Mouse (Mus musculus) regulatory T cell (primary cell): ENCODE measurements around the gene Gm3269.
"Not testable (repeated sequence)": the region's sequence is repeated elsewhere in the genome, so short reads cannot be mapped to it uniquely, and the experiment has no call there.

Source experiments
- in situ Hi-C: fragments of 300-600 bp; cut with MboI, MseI; formaldehyde crosslinking; loops from one replicate; pipeline ENCODE4 v1.15.1; 2025; ENCODE audit warnings: high pct_unique_total_duplicates

Gm3269 gene

GRCm38 (mm10) chr14:4837806-4838205 is at the start of gene Gm3269:
Gene Gm3269 (plus strand): TSS chr14:4838106.
- in situ Hi-C loops = not testable (repeated sequence)

- in situ Hi-C loops = loop anchor here (10.0 kb wide), 1 partner anchor 1668 kb away; no protein-coding TSS in a partner anchor
Measured at GRCm38 (mm10) chr14:4806421-4806820, 31.5 kb upstream of the Gm3269 start.

DNA sequence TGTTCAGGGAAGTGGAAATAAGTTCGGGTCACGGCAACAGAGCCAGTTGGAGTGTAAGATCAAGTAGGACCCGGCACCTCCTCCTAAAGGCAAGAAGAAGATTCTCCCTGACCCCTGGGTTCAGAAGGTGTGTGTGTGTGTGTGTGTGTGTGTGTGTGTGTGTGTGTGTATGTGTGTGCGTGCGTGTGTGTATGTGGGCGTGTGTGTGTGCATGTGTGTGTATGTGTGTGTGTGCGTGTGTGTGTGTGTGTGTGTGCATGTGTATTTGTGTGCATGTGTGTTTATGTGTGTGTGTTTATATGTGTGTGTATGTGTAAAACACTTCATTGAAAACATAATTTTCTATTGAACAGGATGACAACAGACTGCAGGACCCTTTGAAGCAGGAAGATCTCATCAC is 16.0 kb upstream of the Gm3269 start:
- in situ Hi-C loops = not testable (repeated sequence)

DNA sequence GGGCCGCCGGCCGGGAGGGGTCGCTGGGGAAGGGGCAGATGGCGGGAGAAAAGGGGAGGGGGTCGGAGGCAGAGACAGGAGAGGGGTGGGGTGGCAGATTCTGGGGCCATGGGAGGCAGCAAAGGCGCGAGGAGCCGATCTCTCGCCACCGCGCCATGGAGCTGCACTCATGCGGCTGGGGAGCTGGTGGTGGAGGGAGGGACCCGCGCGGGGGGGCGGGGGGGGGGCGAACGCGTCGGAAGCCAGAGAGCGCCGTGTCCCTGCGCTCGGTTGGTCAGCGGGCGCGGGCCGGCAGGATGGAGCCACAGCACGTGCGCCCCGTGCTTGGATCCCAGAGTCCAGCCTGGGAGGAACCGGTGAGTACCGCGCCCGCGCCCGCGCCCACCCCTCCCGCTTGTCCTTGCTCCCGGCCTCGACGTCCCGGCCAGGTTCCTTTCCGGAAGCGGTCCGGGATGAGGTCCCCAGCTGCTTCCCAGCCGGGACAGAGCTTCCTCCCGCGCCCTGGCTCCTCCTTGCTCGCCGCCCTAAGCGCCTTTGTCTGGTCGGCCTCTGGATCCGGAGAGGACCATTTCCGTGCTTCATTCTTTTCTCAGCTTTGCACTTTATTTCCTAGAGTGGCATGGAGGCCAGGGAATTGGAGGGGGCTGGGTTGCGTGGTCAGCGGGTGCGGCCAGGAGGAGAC is 17.5 kb downstream of the Gm3269 start, which contains the start of gene Gm3264:
Gene Gm3264 (plus strand): TSS at position 278 of the 682 bp plus-strand sequence.
- in situ Hi-C loops = loop anchor here (25.0 kb wide), 1 partner anchor 1432 kb away; the partner anchor contains the start of gene Gm3411

GRCm38 (mm10) chr14:4892116-4892515 is 54.2 kb downstream of the Gm3269 start, which contains the start of gene Gm3278:
Gene Gm3278 (plus strand): TSS chr14:4892416.
- in situ Hi-C loops = loop anchor here (25.0 kb wide), 1 partner anchor 1495 kb away; the partner anchor contains the start of gene Gm16440
